Mouse (Mus musculus) MEL-GATA-1-ER (cell line): ENCODE results near the gene Klhl30.

Source experiments
- DNase-seq: peaks from one replicate; pipeline ENCODE4 v3.0.0-alpha.2; 2012; ENCODE audit warnings: low read depth; ENCODE audit errors: extremely low read depth

Gene Klhl30

GRCm38 (mm10) chr1:91350841-91351240, at the start of gene Klhl30:
Gene Klhl30, plus strand, starts transcription at chr1:91351016.
- DNase-seq: no peak

- no peak for DNase-seq
These were observed 49.5 kb upstream of the Klhl30 start for GRCm38 (mm10) chr1:91301206-91301920.

GRCm38 (mm10) chr1:91302021-91302420, 48.8 kb upstream of the Klhl30 start:
- DNase-seq: no peak

DNA sequence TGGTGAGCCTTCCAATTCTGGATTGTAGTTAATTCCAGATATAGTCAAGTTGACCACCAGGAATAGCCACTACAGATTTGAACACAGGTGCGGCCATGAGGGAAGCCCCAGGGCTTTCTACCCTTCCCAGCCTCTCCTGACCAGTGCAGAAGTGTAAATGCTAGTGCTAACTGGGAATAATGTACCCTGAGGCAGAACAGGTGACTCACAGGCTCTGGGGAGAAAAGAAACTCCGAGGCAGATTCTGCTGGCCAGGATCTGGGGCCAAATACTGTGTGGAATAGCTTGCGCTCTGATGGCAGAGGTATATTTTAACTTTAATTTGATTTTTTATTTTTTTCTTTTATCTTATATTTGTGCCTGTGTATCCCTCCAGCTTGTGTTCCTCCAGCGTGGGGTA, 46.2 kb upstream of the Klhl30 start:
- DNase-seq: no peak

DNA sequence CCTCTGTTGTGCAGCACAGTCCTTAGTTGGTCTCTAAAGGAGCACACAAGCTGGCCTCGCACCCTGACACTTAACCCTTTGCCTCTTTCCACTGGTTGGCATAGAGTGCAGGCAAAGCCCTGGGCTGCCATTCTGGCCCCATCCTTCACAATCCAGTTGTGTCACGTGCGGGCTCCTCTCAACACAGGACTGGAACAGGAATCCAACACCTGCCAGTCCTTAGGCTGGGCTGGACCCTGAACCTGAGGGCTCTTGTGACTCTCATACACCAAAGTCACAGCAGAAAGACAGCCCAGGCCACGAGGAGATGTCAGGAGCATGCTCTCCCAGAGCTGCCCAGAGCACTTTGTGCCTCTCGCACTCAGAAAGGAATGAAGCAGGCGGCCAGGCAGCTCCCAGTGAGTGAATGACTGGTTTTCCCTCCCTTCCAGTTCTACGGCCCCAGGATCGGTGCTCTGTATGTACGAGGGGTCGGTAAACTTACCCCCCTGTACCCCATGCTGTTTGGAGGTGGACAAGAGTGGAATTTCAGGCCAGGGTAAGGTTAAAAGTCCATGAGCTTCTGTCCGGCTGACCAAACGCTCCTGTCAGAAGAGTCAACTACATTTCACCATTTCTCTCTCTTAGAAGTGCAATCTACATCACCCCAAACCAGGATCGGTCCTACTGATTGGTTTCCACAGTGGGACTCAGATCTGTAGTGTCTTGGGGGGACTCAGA, 41.3 kb upstream of the Klhl30 start:
- no peak for DNase-seq

- no peak for DNase-seq
These were observed 38.5 kb upstream of the Klhl30 start for GRCm38 (mm10) chr1:91312273-91312672.

DNA sequence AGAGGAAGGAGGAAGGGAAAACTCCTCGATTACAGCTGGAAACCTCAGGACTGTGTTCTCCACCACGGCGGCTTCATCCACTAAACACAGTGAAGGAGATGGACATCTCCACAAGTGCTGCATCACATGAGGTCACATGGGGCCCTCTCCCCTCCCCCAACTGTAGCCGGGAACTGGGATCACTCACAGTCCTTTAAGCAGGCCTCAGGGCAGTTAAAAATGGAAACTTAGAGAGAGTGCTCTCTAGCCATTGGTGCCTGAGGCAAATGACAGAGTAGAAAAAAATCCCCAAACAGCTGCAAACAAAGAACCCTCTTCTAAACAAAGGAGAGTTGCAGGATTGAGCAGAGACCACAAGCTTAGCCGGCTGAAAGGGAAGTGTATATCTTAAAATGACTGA, 37.6 kb upstream of the Klhl30 start:
- no peak for DNase-seq

DNA sequence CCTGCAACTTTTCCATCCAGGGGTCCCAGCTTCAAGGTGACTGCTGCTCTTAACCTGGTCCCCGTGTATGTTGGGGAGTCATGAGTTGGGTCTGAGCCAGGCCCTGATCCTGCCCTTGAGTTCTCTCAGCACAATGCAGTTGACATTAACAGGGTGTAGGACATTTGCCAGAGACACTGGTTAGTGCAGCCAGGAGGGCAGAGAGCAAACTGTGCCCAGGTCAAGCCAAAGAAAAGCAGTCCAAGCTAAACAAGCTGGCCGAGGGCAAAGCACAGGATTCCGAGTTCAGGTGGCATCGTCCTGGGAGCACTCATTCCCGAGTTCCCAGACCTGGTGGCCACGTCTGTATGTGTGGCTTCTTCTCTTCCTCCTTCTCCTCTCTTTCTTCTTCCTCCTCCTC, 33.2 kb upstream of the Klhl30 start:
- DNase-seq: no peak

- DNase-seq: peak; percentile 68
These were observed 28.9 kb upstream of the Klhl30 start, which contains the start of gene Espnl for GRCm38 (mm10) chr1:91321760-91322438. Gene Espnl, plus strand, starts transcription at chr1:91322075.

GRCm38 (mm10) chr1:91324646-91325045, 26.2 kb upstream of the Klhl30 start:
- DNase-seq: no peak

GRCm38 (mm10) chr1:91325488-91326042, 25.3 kb upstream of the Klhl30 start:
- peak; percentile 35 for DNase-seq

DNA sequence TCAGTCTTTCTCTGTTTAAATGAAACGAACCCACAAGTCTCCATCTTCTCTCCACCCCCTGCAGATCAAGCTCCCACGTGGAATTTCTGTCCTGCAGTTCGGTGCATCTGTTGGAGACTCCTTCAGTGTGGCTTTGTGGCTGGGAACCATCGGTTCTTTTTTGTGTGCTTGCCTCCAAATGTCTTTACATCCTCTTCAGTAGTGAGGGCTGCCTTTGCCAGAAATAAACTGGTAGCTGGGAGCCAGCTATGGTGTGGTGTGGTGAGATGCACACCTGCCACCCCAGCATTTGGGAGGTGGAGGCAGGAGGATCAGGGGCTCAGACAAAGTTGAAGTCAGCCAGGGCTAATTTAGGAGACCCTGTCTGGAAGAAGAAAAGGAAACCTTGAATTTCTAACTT, 18.7 kb upstream of the Klhl30 start:
- no peak for DNase-seq

DNA sequence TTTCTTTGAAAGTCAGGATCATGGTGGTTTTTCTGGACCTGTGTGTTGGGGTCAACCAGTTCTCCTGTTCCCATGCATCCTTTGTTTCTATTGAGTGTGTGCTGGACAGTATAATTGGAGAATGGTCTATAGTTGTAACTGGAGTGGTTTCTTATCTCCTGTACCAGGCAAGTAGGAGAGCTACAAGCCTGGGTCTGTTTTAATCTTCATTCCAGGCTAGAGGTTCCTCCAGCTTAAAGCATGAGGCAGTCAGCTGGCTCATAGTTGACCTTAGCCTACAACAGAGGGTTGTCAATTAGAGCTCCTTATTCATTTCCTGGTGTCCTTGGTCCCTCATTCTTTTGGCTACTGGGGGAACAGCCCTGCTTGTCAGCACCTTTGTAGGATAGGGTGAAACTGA, 17.2 kb upstream of the Klhl30 start:
- peak; percentile 42 for DNase-seq

- no peak for DNase-seq
These were observed 13.5 kb upstream of the Klhl30 start for GRCm38 (mm10) chr1:91337355-91337754.

GRCm38 (mm10) chr1:91344001-91344400, 6.8 kb upstream of the Klhl30 start:
- DNase-seq: no peak

GRCm38 (mm10) chr1:91344921-91345685, 5.7 kb upstream of the Klhl30 start:
- DNase-seq: no peak

- DNase-seq: peak; percentile 43
These were observed 3.9 kb upstream of the Klhl30 start for GRCm38 (mm10) chr1:91346892-91347291.

GRCm38 (mm10) chr1:91351249-91351648, 433 bp downstream of the Klhl30 start:
- DNase-seq: no peak

DNA sequence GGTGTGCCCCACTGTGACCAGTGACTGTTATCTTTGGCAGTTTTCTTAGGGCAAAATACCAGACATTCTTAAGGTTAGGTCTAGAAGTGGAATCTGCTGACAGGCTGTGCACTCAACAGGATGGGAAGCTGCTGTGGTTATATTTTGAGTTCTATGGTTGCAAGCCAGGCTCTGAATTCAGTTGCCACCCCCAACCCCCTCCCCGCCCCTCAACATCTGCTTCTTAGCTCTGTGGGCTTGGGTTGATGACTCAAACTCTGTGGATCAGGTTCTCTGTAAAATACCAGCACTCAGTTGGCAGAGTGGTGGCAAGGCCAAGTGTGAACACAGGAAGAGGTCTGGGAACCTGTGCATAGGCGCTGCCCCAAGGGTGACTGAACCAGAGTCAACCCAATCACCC, 1.5 kb downstream of the Klhl30 start:
- no peak for DNase-seq

GRCm38 (mm10) chr1:91356105-91356504, 5.3 kb downstream of the Klhl30 start:
- no peak for DNase-seq

DNA sequence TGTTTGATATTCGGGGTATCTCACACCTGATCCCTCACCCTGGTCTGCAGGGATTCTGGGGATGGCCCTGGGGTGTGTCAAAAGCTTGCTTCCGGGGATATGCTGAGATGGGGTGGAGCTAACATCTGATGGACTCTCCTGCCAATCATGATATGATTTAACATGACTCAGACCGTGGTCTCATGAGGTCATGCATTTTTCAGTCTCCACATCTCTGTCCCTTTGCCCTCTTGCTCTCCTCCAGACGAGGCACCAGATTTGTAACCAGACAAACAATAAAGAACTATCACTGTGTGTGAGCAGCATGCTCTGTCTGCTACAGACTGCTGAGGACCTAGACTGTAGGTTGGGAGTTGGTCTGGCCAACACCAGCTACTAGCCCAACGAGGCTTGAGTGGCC, 11.3 kb downstream of the Klhl30 start:
- DNase-seq: no peak
